ENCODE assay signal across 8 mouse cellular contexts in genomic region chr3:115712808-115713200, GRCm38 (mm10). TPM values are rescaled to one million over a fixed set of nuclear protein-coding genes. Genes with fewer than 3 reads are reported as not detected.
DNase-seq lines count a peak whose midpoint lies in the region; ATAC-seq and TF ChIP-seq lines count a peak whose summit lies in the region.

No protein-coding gene starts in this region.

- CTCF ChIA-PET in Patski (lab: Charles Lee) = interaction anchor here (0.6 to 2.5 kb wide), 41 partner anchors 9 to 271 kb away, joined by 3 to 25 read pairs (median 4); partner anchors contain the start of gene Dph5

- H3K4me2 ChIP-seq in hindbrain, embryonic 16.5 days (ENCODE audit: low read length) = peak overlapping the region; percentile 90

- DNase-seq in Patski (ENCODE audit: low read depth, low spot score) = peak; percentile 54
- peak; percentile 68 to 79 for DNase-seq in cerebellum, postnatal 25 days
- peak; percentile 61 to 76 for DNase-seq in frontal cortex, postnatal 36 days (ENCODE audit: low spot score in 2 of 2)
- peak; percentile 56 for DNase-seq in left cerebral cortex, adult 11 months (ENCODE audit: low spot score)
- DNase-seq in lung, postnatal 36 days = peak; percentile 88
- peak; percentile 72 for DNase-seq in right cerebral cortex, adult 18-20 months
- peak; percentile 74 for DNase-seq in urinary bladder, postnatal 14 days (ENCODE audit: low spot score)

- 16% methylated on average over 9 of the region's 9 CpGs for WGBS in hindbrain, embryonic 16.5 days

- no peaks in the 10 kb centered on the region for H3K36me3 ChIP-seq in hindbrain, embryonic 16.5 days (ENCODE audit: control insufficient read depth, insufficient read depth, low read length)

- ATAC-seq in Patski = peak; percentile 62
- ATAC-seq in hindbrain, embryonic 16.5 days = peak; percentile 19; the same call in 1 of the 2 replicates

- H3K4me1 ChIP-seq in hindbrain, embryonic 16.5 days (ENCODE audit: control insufficient read depth, insufficient read depth, low read depth, low read length) = peaks cover 2% of the 10 kb centered on the region; the same call in 1 of the 2 replicates

- in situ Hi-C loops in Patski (cut with MboI; ENCODE audit: low pct_unique_long_range_greater_than_20kb) = loop anchor here (5.0 kb wide), 1 partner anchor 264 kb away; no protein-coding TSS in a partner anchor

- no peak overlapping the region for H3K27ac ChIP-seq in hindbrain, embryonic 16.5 days (ENCODE audit: low read depth, low read length)

- H3K9ac ChIP-seq in hindbrain, embryonic 16.5 days (ENCODE audit: low read depth, low read length) = no peak overlapping the region

- no peaks in the 10 kb centered on the region for H3K27me3 ChIP-seq in Patski
- no peaks in the 10 kb centered on the region for H3K27me3 ChIP-seq in hindbrain, embryonic 16.5 days (replicated peaks; ENCODE audit: control insufficient read depth, insufficient read depth, low read length)

- peak; percentile 99 for TF ChIP-seq CTCF in Patski (IDR thresholded peaks at IDR 0.05)

- POLR2A ChIA-PET in Patski (lab: Charles Lee) = interaction anchor here (0.9 kb wide), 1 partner anchor 175 kb away, joined by 4 read pairs; the partner anchor contains the start of gene Dph5

- H3K4me3 ChIP-seq in hindbrain, embryonic 16.5 days (ENCODE audit: low read length) = peak overlapping the region; percentile 54

- H3K9me3 ChIP-seq in hindbrain, embryonic 16.5 days (ENCODE audit: control insufficient read depth, low read length) = no peaks in the 10 kb centered on the region

RNA-seq across cellular contexts. Expression of gene S1pr1, which starts 2.1 kb away (rescaled TPM):
- polyA plus RNA-seq in Patski (2021) = 1.6 TPM
- 37.6 and 39.9 TPM in 2 replicates for polyA plus RNA-seq in hindbrain, embryonic 16.5 days (2015; fragmentation: Nextera tagmentation; extraction: Ambion mirVana)

Comparison
In these comparisons a context has a peak if more than half of its experiments do, and no peak if none do; other contexts are left out.
1. RNA of gene S1pr1, which starts 2.1 kb away (polyA plus RNA-seq): 37.6 to 39.9 TPM in hindbrain, embryonic 16.5 days; 1.6 TPM in Patski (single experiment); every median in the first group is over 10 times any median in the second.
2. Peak in every context shown above with its lines, with median percentiles within 50 percentile points of each other: DNase-seq.